Mouse (Mus musculus): ENCODE measurements around the gene Eif2ak1. TPM values are rescaled to one million over a fixed set of nuclear protein-coding genes. Genes with fewer than 3 reads are reported as not detected.

Gene Eif2ak1
- total and polyA plus RNA-seq, 2 experiments from 2014 or later, result 28.0 to 36.8 TPM

- Histone ChIP-seq H3K27ac (ENCODE audit: low read depth, low read length) (no peak overlapping the region), H3K4me2 (ENCODE audit: low read depth) (no peak overlapping the region), H3K27me3 (ENCODE audit: insufficient read depth, low read length) (no peaks in the 10 kb centered on the region), H3K9me3 (ENCODE audit: low read length) (no peaks in the 10 kb centered on the region), H3K36me3 (ENCODE audit: insufficient read depth) (peaks cover 39% of the 10 kb centered on the region), H3K4me3 (ENCODE audit: low read depth, low read length) (no peak overlapping the region), H3K9ac (no peak overlapping the region), H3K4me1 (ENCODE audit: insufficient read depth) (no peaks in the 10 kb centered on the region)
- DNase-seq (no peak), ATAC-seq (no peak)
- TF ChIP-seq CTCF (IDR thresholded peaks at IDR 0.05; ENCODE audit: low read depth), result no peak
- WGBS, result 90% methylated on average over 6 of the region's 6 CpGs
These were observed 114.4 kb downstream of the Eif2ak1 start for GRCm38 (mm10) chr5:143931863-143932580.

GRCm38 (mm10) chr5:143932831-143933230 is 115.2 kb downstream of the Eif2ak1 start, which contains the start of gene Rsph10b:
TSS of gene Rsph10b (plus strand) at chr5:143933035.
- peak; percentile 59 for ATAC-seq

DNA sequence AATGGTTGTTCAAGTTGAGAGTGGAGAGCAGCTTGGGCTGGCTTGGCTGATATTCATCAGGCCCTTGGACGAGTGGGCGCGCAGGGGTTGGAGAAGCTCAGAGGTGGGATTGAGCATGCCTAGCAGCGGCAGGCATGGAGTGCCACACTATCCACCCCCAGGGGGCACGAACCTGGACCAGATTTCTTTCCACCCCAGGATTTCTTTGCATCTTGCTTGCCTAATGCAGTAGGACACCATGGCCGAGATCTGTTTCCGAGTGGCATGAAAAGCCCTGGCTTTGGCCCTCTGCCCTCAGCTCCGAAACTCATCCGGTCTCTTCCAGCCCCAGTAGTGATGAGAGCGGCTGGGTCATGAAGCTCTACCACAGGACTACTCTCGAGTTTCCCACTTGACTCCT is 115.8 kb downstream of the Eif2ak1 start:
- 0 out of 2 replicates have a peak overlapping the region, but pooled peaks have one; percentile 8 for H3K4me3 ChIP-seq (ENCODE audit: low read depth, low read length)
- H3K36me3 ChIP-seq (ENCODE audit: insufficient read depth), result peaks cover 34% of the 10 kb centered on the region
- no peaks in the 10 kb centered on the region for H3K27me3 ChIP-seq (ENCODE audit: insufficient read depth, low read length)
- no peak overlapping the region for H3K9ac ChIP-seq
- no peak for TF ChIP-seq CTCF (IDR thresholded peaks at IDR 0.05; ENCODE audit: low read depth)
- no peaks in the 10 kb centered on the region for H3K9me3 ChIP-seq (ENCODE audit: low read length)
- H3K4me2 ChIP-seq (ENCODE audit: low read depth), result peak overlapping the region; percentile 29
- ATAC-seq (no peak), DNase-seq (no peak)
- no peak overlapping the region for H3K27ac ChIP-seq (ENCODE audit: low read depth, low read length)
- H3K4me1 ChIP-seq (ENCODE audit: insufficient read depth), result no peaks in the 10 kb centered on the region
- WGBS, result 82% methylated on average over 11 of the region's 11 CpGs

More at GRCm38 (mm10) chr5:143932831-143933230, 115.2 kb downstream of the Eif2ak1 start, which contains the start of gene Rsph10b:
- no peaks in the 10 kb centered on the region for H3K9me3 ChIP-seq (ENCODE audit: low read length)
- H3K36me3 ChIP-seq (ENCODE audit: insufficient read depth), result peaks cover 39% of the 10 kb centered on the region
- no peak for DNase-seq
- H3K4me2 ChIP-seq (ENCODE audit: low read depth), result peak within 1 kb of the TSS; percentile 29
- H3K9ac ChIP-seq, result no peak within 1 kb of the TSS
- H3K4me3 ChIP-seq (ENCODE audit: low read depth, low read length), result 0 out of 2 replicates have a peak within 1 kb of the TSS, but pooled peaks have one; percentile 8
- WGBS, result 15% methylated on average over 8 of the region's 8 CpGs
- H3K4me1 ChIP-seq (ENCODE audit: insufficient read depth), result no peaks in the 10 kb centered on the region
- no peaks in the 10 kb centered on the region for H3K27me3 ChIP-seq (ENCODE audit: insufficient read depth, low read length)
- TF ChIP-seq CTCF (IDR thresholded peaks at IDR 0.05; ENCODE audit: low read depth), result no peak
- no peak within 1 kb of the TSS for H3K27ac ChIP-seq (ENCODE audit: low read depth, low read length)

DNA sequence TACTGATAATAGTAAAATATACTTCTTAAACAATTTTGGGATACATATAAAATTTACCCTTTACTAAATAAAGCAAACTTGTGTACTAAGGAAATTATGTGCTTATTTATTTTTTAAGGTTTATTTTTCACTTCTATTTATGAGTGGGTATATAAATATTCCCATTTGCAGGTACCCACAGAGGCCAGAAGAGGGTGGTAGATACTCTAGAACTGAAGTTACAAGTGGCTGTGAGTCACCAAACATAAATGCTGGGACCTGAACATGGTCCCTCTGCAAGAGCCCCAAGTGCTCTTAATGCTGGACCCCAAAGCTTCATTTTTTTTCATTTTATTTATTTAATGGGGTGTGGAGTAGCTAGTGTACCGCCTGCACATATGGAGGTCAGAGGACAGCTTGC is 116.3 kb downstream of the Eif2ak1 start:
- H3K27me3 ChIP-seq (ENCODE audit: insufficient read depth, low read length), result no peaks in the 10 kb centered on the region

GRCm38 (mm10) chr5:143936156-143936555 is 118.6 kb downstream of the Eif2ak1 start:
- H3K4me3 ChIP-seq (ENCODE audit: low read depth, low read length), result no peak overlapping the region
- H3K36me3 ChIP-seq (ENCODE audit: insufficient read depth), result peaks cover 9% of the 10 kb centered on the region
- ATAC-seq (no peak), DNase-seq (no peak)
- H3K27ac ChIP-seq (ENCODE audit: low read depth, low read length), result no peak overlapping the region
- H3K9me3 ChIP-seq (ENCODE audit: low read length), result no peaks in the 10 kb centered on the region
- no peaks in the 10 kb centered on the region for H3K4me1 ChIP-seq (ENCODE audit: insufficient read depth)
- no peak overlapping the region for H3K9ac ChIP-seq
- TF ChIP-seq CTCF (IDR thresholded peaks at IDR 0.05; ENCODE audit: low read depth), result no peak
- H3K27me3 ChIP-seq (ENCODE audit: insufficient read depth, low read length), result no peaks in the 10 kb centered on the region
- H3K4me2 ChIP-seq (ENCODE audit: low read depth), result no peak overlapping the region
- WGBS, result 86% methylated on average over 9 of the region's 9 CpGs

More for the DNA sequence above, 116.3 kb downstream of the Eif2ak1 start:
- H3K4me2 ChIP-seq (ENCODE audit: low read depth), result no peak overlapping the region
- no peak for ATAC-seq
- H3K27ac ChIP-seq (ENCODE audit: low read depth, low read length), result no peak overlapping the region
- H3K4me3 ChIP-seq (ENCODE audit: low read depth, low read length), result no peak overlapping the region
- no peak overlapping the region for H3K9ac ChIP-seq
- no peak for DNase-seq
- 91% methylated on average over 1 of the region's 1 CpGs for WGBS
- H3K36me3 ChIP-seq (ENCODE audit: insufficient read depth), result peaks cover 29% of the 10 kb centered on the region
- peak; percentile 20; the same call in 1 of the 2 replicates for TF ChIP-seq CTCF (IDR thresholded peaks at IDR 0.05; ENCODE audit: low read depth)
- H3K4me1 ChIP-seq (ENCODE audit: insufficient read depth), result no peaks in the 10 kb centered on the region
- H3K9me3 ChIP-seq (ENCODE audit: low read length), result no peaks in the 10 kb centered on the region

- Histone ChIP-seq H3K27me3 (ENCODE audit: insufficient read depth, low read length) (no peaks in the 10 kb centered on the region), H3K9ac (no peak overlapping the region), H3K4me3 (ENCODE audit: low read depth, low read length) (no peak overlapping the region), H3K4me1 (ENCODE audit: insufficient read depth) (peaks cover 8% of the 10 kb centered on the region), H3K36me3 (ENCODE audit: insufficient read depth) (no peaks in the 10 kb centered on the region), H3K9me3 (ENCODE audit: low read length) (no peaks in the 10 kb centered on the region), H3K27ac (ENCODE audit: low read depth, low read length) (no peak overlapping the region), H3K4me2 (ENCODE audit: low read depth) (no peak overlapping the region)
- 22% methylated on average over 10 of the region's 10 CpGs for WGBS
- TF ChIP-seq CTCF (IDR thresholded peaks at IDR 0.05; ENCODE audit: low read depth), result no peak
- ATAC-seq, result no peak
- no peak for DNase-seq
These were observed 124.0 kb downstream of the Eif2ak1 start for GRCm38 (mm10) chr5:143941588-143941987.

All from forebrain, postnatal 0 days (tissue).